Mouse (Mus musculus) ES-E14 (cell line): ENCODE results near the gene Gstp1. TPM values are rescaled to one million over a fixed set of nuclear protein-coding genes. Genes with fewer than 3 reads are reported as not detected.

Experiments used
- DNase-seq: peaks from one replicate; pipeline ENCODE4 v3.0.0-alpha.2; 2013; ENCODE audit warnings: low read depth, low spot score
- H3K27ac ChIP-seq: 2 replicates; pipeline ENCODE4 v1.5.1; 2012; ENCODE audit warnings: low read depth, mild to moderate bottlenecking, low read length, moderate library complexity, mixed read lengths; ENCODE audit not compliant: poor library complexity, insufficient read depth, severe bottlenecking
- H3K36me3 ChIP-seq: 2 replicates; pipeline ENCODE4 v1.6.1; 2012; ENCODE audit warnings: mild to moderate bottlenecking, low read length, moderate library complexity, mixed read lengths; ENCODE audit not compliant: control insufficient read depth, poor library complexity, insufficient read depth, severe bottlenecking
- H3K4me1 ChIP-seq, 2 experiments: fragments of 150-350 bp in 1 of 2; sonication (generic) in 1 of 2; 2 replicates each; pipeline ENCODE4 v1.6.1; 2012; ENCODE audit warnings: low read length in 2 of 2, mild to moderate bottlenecking in 1 of 2, mixed read lengths in 1 of 2; ENCODE audit not compliant: control insufficient read depth in 2 of 2, insufficient read depth in 2 of 2, poor library complexity in 1 of 2
- H3K4me3 ChIP-seq, 2 experiments: fragments of 150-350 bp in 1 of 2; sonication (generic) in 1 of 2; 2 replicates each; pipeline ENCODE4 v1.5.1; 2012; ENCODE audit warnings: low read length in 2 of 2, low read depth in 1 of 2, mild to moderate bottlenecking in 1 of 2, mixed read lengths in 1 of 2; ENCODE audit not compliant: insufficient read depth in 1 of 2, poor library complexity in 1 of 2, severe bottlenecking in 1 of 2
- H3K9ac ChIP-seq: 2 replicates; pipeline ENCODE4 v1.6.1; 2012; ENCODE audit warnings: low read depth, mild to moderate bottlenecking, low read length, mixed read lengths; ENCODE audit not compliant: poor library complexity, insufficient read depth, severe bottlenecking
- H3K9me3 ChIP-seq: fragments of 150-350 bp; sonication (generic); 2 replicates; pipeline ENCODE4 v1.6.1; 2012; ENCODE audit warnings: low read depth, mild to moderate bottlenecking, low read length; ENCODE audit not compliant: control insufficient read depth, insufficient read depth
- CHD2 ChIP-seq: IDR thresholded peaks from 2 replicates; pipeline ENCODE4 v1.6.1; 2014; ENCODE audit warnings: mild to moderate bottlenecking, low read depth, low read length, inconsistent platforms
- HCFC1 ChIP-seq: IDR thresholded peaks from 2 replicates; pipeline ENCODE4 v1.6.1; 2012; ENCODE audit warnings: low read length, inconsistent platforms, borderline replicate concordance; ENCODE audit not compliant: insufficient read depth
- MAFK ChIP-seq: IDR thresholded peaks from 2 replicates; pipeline ENCODE4 v1.6.1; 2014; ENCODE audit warnings: mild to moderate bottlenecking, low read depth, low read length, inconsistent platforms; ENCODE audit not compliant: insufficient read depth
- ZC3H11A ChIP-seq: IDR thresholded peaks from 2 replicates; pipeline ENCODE4 v1.6.1; 2012; ENCODE audit warnings: low read depth, mild to moderate bottlenecking, inconsistent platforms, low read length, borderline replicate concordance
- ZNF384 ChIP-seq: IDR thresholded peaks from 2 replicates; pipeline ENCODE4 v1.6.1; 2012; ENCODE audit warnings: low read depth, low read length, inconsistent platforms
- in situ Hi-C, 2 experiments: fragments of 600-800 bp; cut with MboI; formaldehyde crosslinking; loops; one replicate each; pipeline ENCODE4 v1.15.1; 2025; ENCODE audit warnings: low sequenced_read_pairs in 2 of 2, inconsistent platforms in 1 of 2; ENCODE audit not compliant: unreplicated experiment in 2 of 2
- total RNA-seq: library from RNA; depleted of rRNA; stranded (reverse); fragments of 300-350 nt; gene quantifications from 2 replicates; pipeline ENCODE4 v1.2.3, GENCODE M21; 2012

Gene Gstp1
- total RNA-seq, 1 experiment, result 146 TPM

- peaks cover 0 to 14% of the 10 kb centered on the region in 2 experiments; a peak in 2 of 4 replicates for H3K4me1 ChIP-seq
- no peaks in the 10 kb centered on the region for H3K9me3 ChIP-seq
- no peak for DNase-seq
- H3K27ac ChIP-seq, result no peak overlapping the region
- in situ Hi-C loops, result no loop called here
- H3K4me3 ChIP-seq, result no peak overlapping the region
- peaks cover 40% of the 10 kb centered on the region for H3K36me3 ChIP-seq
- H3K9ac ChIP-seq, result no peak overlapping the region
- TF ChIP-seq ZNF384, result no peak
- TF ChIP-seq CHD2, result no peak
- no peak for TF ChIP-seq MAFK
- no peak for TF ChIP-seq ZC3H11A
- no peak for TF ChIP-seq HCFC1
Measured at GRCm38 (mm10) chr19:4005971-4006370, 31.8 kb downstream of the Gstp1 start.

GRCm38 (mm10) chr19:4005091-4005490 is 32.7 kb downstream of the Gstp1 start:
- in situ Hi-C loops, result no loop called here
- Histone ChIP-seq H3K9me3 (no peaks in the 10 kb centered on the region), H3K4me1 (peaks cover 0 to 14% of the 10 kb centered on the region in 2 experiments; a peak in 2 of 4 replicates), H3K36me3 (peaks cover 38% of the 10 kb centered on the region), H3K4me3 (no peak overlapping the region), H3K9ac (no peak overlapping the region), H3K27ac (no peak overlapping the region)
- no peak for DNase-seq
- TF ChIP-seq HCFC1 (no peak), CHD2 (no peak), MAFK (no peak), ZC3H11A (no peak), ZNF384 (no peak)

GRCm38 (mm10) chr19:4004331-4004730 is 33.5 kb downstream of the Gstp1 start:
- H3K36me3 ChIP-seq, result peaks cover 31% of the 10 kb centered on the region
- H3K9ac ChIP-seq, result no peak overlapping the region; the same call in 1 of the 2 replicates
- H3K27ac ChIP-seq, result no peak overlapping the region

GRCm38 (mm10) chr19:4003641-4004040 is 34.1 kb downstream of the Gstp1 start:
- no peak for DNase-seq
- no peaks in the 10 kb centered on the region for H3K9me3 ChIP-seq
- no peak for TF ChIP-seq MAFK
- TF ChIP-seq ZC3H11A, result no peak
- no peak for TF ChIP-seq CHD2
- TF ChIP-seq ZNF384, result no peak
- no peak for TF ChIP-seq HCFC1
- peak overlapping the region; percentile 39 to 55; a peak in 3 of 4 replicates for H3K4me3 ChIP-seq
- H3K9ac ChIP-seq, result peak overlapping the region; percentile 45
- no peak overlapping the region for H3K27ac ChIP-seq
- H3K36me3 ChIP-seq, result peaks cover 25% of the 10 kb centered on the region
- in situ Hi-C loops, result no loop called here
- H3K4me1 ChIP-seq, result peaks cover 0 to 17% of the 10 kb centered on the region in 2 experiments; a peak in 2 of 4 replicates

More at GRCm38 (mm10) chr19:4004331-4004730, 33.5 kb downstream of the Gstp1 start:
- Histone ChIP-seq H3K4me1 (peaks cover 0 to 14% of the 10 kb centered on the region in 2 experiments; a peak in 2 of 4 replicates), H3K4me3 (no peak overlapping the region; a peak in 1 of 4 replicates), H3K9me3 (no peaks in the 10 kb centered on the region)
- no peak for DNase-seq
- TF ChIP-seq ZC3H11A (no peak), ZNF384 (no peak), CHD2 (no peak), MAFK (no peak), HCFC1 (no peak)
- in situ Hi-C loops, result no loop called here

GRCm38 (mm10) chr19:4003112-4003511 is 34.7 kb downstream of the Gstp1 start, which contains the start of gene Doc2g:
TSS of gene Doc2g (plus strand) at chr19:4003313.
- in situ Hi-C loops, result no loop called here
- peaks cover 20% of the 10 kb centered on the region for H3K36me3 ChIP-seq
- H3K4me3 ChIP-seq, result peak within 1 kb of the TSS; percentile 39 to 55; a peak in 3 of 4 replicates
- no peak for DNase-seq
- TF ChIP-seq ZC3H11A, result no peak
- no peak for TF ChIP-seq ZNF384
- TF ChIP-seq CHD2, result no peak
- TF ChIP-seq HCFC1, result no peak
- no peak for TF ChIP-seq MAFK
- H3K9me3 ChIP-seq, result no peaks in the 10 kb centered on the region
- peak within 1 kb of the TSS; percentile 45 for H3K9ac ChIP-seq
- peaks cover 0 to 17% of the 10 kb centered on the region in 2 experiments; a peak in 2 of 4 replicates for H3K4me1 ChIP-seq
- no peak within 1 kb of the TSS for H3K27ac ChIP-seq
